Mouse (Mus musculus) effector memory CD4-positive, alpha-beta T cell, adult 5 months (primary cell): ENCODE data around the gene Cpsf7. TPM values are rescaled to one million over a fixed set of nuclear protein-coding genes. Genes with fewer than 3 reads are reported as not detected.

ENCODE experiments used
- polyA plus RNA-seq: library from polyadenylated mRNA; unstranded; fragments of 100-300 nt; shearing (Covaris generic); gene quantifications from one replicate; pipeline ENCODE4 v1.2.1, GENCODE M21; 2017

Cpsf7 gene
- polyA plus RNA-seq: 27.6 TPM

DNA sequence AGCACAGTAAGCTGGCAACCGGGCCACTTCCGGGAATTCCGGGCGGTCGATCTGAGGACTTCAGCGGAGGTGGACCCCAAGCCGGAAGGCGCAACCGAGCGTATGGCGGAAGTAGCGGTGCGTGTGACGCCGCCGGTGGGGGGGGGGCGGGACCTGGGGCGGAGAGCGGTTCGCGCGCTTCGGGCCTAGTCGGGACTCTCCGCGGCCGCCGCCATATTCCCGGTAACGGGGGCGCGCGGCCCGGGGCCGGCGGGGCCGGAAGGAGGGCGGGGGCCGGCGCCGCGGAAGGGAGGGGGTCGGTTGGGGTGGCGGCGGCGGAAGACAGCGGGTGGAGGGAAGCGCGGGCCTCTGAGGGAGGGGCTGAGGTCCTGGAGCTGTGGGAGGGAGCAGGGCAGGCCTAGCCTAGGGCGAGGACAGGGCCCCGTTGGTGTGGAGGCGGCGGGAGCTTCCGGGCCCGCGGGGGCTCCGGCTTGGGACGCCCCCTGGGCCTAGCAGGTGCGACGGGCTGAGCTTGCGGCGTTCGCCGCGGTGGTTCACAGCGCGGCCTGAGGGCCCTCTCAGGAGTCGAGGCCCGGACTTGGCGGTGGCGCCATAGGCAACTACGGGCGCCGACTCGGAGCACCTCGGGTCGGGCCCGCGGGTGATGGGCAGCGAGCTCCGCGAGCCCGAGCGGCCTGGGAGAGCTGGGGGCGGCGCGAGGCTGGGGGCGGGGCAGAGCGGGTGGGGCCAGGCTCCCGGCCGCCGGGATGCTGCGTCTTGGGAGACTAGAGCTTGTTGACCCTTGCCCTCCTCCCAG is at the start of gene Cpsf7:
Gene Cpsf7, plus strand, starts transcription at position 161 of the 796 bp plus-strand sequence.

DNA sequence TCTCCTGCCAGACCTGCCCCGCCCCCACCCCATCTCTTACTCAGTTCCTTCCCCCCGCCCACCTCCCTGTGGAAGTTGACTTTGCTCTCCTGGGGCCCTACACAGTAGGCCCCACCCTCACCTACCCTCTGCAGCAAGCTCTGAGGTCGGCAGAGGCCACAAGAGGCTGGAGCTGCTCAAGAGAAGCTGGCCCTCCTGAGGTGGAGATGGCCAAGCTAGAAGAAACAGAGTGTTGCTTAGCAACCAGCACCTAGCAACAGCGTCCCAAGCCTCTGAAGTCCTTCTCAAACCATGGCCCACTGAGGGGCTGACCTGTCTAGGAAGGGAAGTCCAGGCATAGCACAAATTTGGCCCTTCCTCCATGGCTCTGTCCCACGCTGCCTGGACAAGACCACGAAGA is 42.4 kb upstream of the Cpsf7 start, which contains the start of gene Ppp1r32:
Gene Ppp1r32, minus strand, starts transcription at position 226 of the 400 bp plus-strand sequence.

DNA sequence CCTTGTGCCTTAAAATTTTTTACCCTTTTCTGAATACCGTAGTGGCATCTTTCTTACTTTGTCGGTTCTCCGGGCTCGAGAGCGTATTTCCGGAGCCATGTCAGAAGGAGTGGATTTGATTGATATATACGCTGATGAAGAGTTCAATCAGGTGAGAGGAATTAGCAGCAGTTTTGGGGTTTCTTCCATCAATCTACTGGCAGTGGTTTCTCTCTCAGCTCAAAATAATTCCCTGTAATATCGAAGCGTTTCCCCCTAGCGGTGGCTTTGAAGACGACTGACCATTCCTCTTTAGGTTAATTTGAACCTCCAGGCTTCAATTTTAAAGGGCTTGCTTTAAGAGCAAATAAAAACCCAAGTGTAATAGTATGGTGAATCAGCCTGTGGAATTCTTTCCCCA is 844 bp downstream of the Cpsf7 start, which contains the start of gene Sdhaf2:
Gene Sdhaf2, minus strand, starts transcription at position 233 of the 400 bp plus-strand sequence.

DNA sequence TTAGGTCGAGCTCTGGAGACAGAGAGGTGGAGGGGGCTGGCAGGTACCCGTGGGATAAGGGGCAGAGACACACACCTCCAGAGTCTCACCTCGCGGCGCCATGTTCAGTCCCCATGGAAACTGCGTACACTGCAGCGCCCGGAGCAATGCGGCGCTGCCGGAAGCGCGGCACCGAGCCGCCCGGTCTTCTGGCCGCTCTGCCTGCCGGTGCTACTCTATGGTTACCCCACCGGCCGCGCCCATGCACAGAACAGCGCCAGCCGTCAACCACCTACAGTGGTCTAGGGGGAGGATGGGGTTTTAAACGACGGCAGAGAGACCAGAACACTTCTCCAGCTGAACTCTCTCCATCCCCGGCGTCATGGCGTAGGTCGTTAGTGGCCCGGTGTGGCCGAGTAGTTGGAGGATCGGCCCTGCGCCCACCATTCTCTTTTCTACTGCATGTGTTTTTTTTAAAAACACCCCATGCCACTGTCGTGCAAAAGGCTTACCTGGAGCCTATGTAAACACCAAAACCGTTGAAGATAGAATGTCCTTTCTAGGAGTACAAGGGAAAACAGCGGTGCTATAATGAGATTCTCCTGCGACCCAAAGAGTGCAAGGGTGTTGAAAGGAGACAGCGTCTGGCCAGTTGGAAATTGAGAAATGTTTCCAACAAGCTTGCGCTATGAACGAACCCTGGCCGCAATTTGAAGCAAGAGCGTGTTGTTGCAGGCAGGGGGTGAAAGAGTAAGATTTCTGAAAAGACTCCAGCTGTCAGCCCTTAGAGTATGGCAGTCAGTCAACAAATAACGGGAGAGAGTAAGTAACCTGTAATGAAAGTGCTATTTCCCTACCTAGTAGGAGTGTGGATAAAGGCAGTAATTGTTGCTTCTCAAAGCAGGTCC is 30.8 kb downstream of the Cpsf7 start, which contains the start of gene Tmem216:
Gene Tmem216, minus strand, starts transcription at position 615 of the 887 bp plus-strand sequence.

DNA sequence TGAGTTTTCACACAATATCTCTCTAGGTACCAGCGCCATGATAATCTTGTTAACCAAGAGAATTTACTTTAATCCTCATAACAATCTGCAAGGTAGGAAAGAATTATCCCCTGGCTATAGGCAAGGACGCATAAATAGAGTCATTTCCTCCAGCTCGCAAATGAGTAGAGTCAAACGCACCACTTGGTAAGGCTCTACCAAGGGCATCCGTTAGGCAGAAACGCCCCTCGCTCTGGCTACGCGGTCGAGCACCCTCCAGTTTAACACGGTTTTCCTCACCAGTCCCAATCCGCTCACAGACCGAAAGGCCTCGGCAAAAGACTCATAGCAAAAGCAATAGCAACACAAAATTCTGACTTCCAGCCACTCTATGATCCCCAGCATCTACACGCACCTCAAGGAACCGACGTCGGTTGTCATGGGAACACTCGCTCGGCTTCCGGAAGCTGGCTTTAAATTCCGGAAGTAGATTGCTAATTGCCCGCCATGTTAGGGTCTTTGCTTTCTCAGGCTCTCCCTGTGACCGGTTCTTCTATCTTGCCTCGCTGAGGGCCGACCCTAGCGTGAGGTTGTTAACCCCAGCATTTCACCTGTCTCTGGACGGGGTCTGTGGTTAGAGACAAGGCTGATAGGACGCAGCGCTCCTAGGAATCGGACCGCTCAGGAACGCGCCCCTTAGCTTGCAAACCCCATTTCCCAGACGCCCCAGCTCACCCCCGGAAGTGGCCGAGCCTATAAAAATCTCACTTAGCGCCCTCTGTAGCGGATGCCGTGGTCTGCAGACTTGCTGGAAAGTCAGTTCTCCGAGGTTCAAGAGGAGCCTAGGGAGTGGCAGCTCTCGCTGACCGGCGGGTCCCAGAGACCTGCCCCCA is 51.9 kb downstream of the Cpsf7 start, which contains the start of the genes Cyb561a3 and Tmem138:
Gene Cyb561a3, plus strand, starts transcription at position 483 of the 872 bp plus-strand sequence.
Gene Tmem138, minus strand, starts transcription at position 673 of the 872 bp plus-strand sequence.

Other genes starting within 250 kb of the Cpsf7 start
- not detected for gene Dagla, start 220.4 kb upstream of the Cpsf7 start, polyA plus RNA-seq
- gene Syt7, start 136.2 kb upstream of the Cpsf7 start, polyA plus RNA-seq: not detected
- not detected for gene Lrrc10b, start 67.8 kb upstream of the Cpsf7 start, polyA plus RNA-seq
- gene Ppp1r32, start 42.3 kb upstream of the Cpsf7 start, polyA plus RNA-seq: 0.36 TPM
- 49.1 TPM for gene Sdhaf2, start 876 bp downstream of the Cpsf7 start, polyA plus RNA-seq
- 6.7 TPM for gene Tmem216, start 31.0 kb downstream of the Cpsf7 start, polyA plus RNA-seq
- gene Cyb561a3, start 51.9 kb downstream of the Cpsf7 start, polyA plus RNA-seq: 21.7 TPM
- 4.8 TPM for gene Tmem138, start 52.1 kb downstream of the Cpsf7 start, polyA plus RNA-seq
- gene Ddb1, start 80.1 kb downstream of the Cpsf7 start, polyA plus RNA-seq: 143 TPM
- 4.7 TPM for gene Tkfc, start 80.4 kb downstream of the Cpsf7 start, polyA plus RNA-seq
- not detected for gene Vwce, start 108.9 kb downstream of the Cpsf7 start, polyA plus RNA-seq
- not detected for gene Pga5, start 152.8 kb downstream of the Cpsf7 start, polyA plus RNA-seq
- 24.9 TPM for gene Vps37c, start 163.5 kb downstream of the Cpsf7 start, polyA plus RNA-seq
- 505 TPM for gene Cd5, start 213.7 kb downstream of the Cpsf7 start, polyA plus RNA-seq